Mouse (Mus musculus): ENCODE results near the gene Anapc15. TPM values are rescaled to one million over a fixed set of nuclear protein-coding genes. Genes with fewer than 3 reads are reported as not detected.

Anapc15 gene
- polyA plus RNA-seq, 1 experiment from 2014 or later, result 42.7 TPM

GRCm38 (mm10) chr7:101868241-101869162 is 5.0 kb downstream of the Anapc15 start:
- ATAC-seq (ENCODE audit: low FRiP score, low TSS enrichment) (no peak), DNase-seq (ENCODE audit: low spot score) (no peak)
- 73% methylated on average over 13 of the region's 13 CpGs for WGBS
- Histone ChIP-seq H3K9ac (ENCODE audit: low read length) (no peak overlapping the region), H3K27ac (replicated peaks) (no peak overlapping the region), H3K4me3 (ENCODE audit: low read depth, low read length) (no peak overlapping the region), H3K9me3 (ENCODE audit: control insufficient read depth, low read length) (no peaks in the 10 kb centered on the region), H3K4me2 (replicated peaks; ENCODE audit: low read depth) (no peak overlapping the region), H3K27me3 (ENCODE audit: control insufficient read depth, insufficient read depth, low read length) (no peaks in the 10 kb centered on the region), H3K36me3 (ENCODE audit: control insufficient read depth, insufficient read depth, low read length) (no peaks in the 10 kb centered on the region), H3K4me1 (replicated peaks; ENCODE audit: control insufficient read depth, insufficient read depth) (no peaks in the 10 kb centered on the region)
- TF ChIP-seq EP300 (optimal IDR thresholded peaks at IDR 0.05), result no peak
- no peak for TF ChIP-seq CTCF (IDR thresholded peaks at IDR 0.05; ENCODE audit: low read depth)

GRCm38 (mm10) chr7:101869163-101869500 is 5.6 kb downstream of the Anapc15 start:
- ATAC-seq (ENCODE audit: low FRiP score, low TSS enrichment) (no peak), DNase-seq (ENCODE audit: low spot score) (no peak)
- Histone ChIP-seq H3K27me3 (ENCODE audit: control insufficient read depth, insufficient read depth, low read length) (no peaks in the 10 kb centered on the region), H3K4me1 (replicated peaks; ENCODE audit: control insufficient read depth, insufficient read depth) (no peaks in the 10 kb centered on the region), H3K9me3 (ENCODE audit: control insufficient read depth, low read length) (no peaks in the 10 kb centered on the region), H3K27ac (replicated peaks) (no peak overlapping the region), H3K9ac (ENCODE audit: low read length) (no peak overlapping the region), H3K36me3 (ENCODE audit: control insufficient read depth, insufficient read depth, low read length) (no peaks in the 10 kb centered on the region), H3K4me2 (replicated peaks; ENCODE audit: low read depth) (no peak overlapping the region), H3K4me3 (ENCODE audit: low read depth, low read length) (no peak overlapping the region)
- 74% methylated on average over 7 of the region's 7 CpGs for WGBS
- TF ChIP-seq EP300 (optimal IDR thresholded peaks at IDR 0.05) (no peak), CTCF (IDR thresholded peaks at IDR 0.05; ENCODE audit: low read depth) (no peak)

DNA sequence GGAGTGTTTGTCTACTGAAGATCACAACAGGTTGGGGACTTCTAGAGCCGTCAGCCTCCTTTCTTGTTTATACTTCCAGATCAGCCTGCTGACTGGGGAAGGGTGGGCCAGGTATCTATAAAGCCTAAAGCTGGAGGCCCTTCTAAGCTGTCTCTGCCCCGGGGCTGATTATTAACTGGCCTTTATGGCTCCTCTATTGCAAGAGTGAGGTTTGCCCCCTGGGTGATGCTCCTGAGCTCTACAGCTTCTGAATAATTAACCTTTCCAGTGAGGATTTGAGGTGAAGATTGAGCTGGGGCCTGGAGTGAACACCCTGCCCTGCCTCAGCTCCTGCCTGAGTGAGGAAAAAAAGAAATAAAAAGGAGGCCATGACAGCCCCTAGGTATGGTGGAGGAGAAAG is 7.1 kb downstream of the Anapc15 start, which contains the start of gene Folr1:
Folr1 (minus strand) TSS at position 160 of the 400 bp plus-strand sequence.
- Histone ChIP-seq H3K9me3 (ENCODE audit: control insufficient read depth, low read length) (no peaks in the 10 kb centered on the region), H3K9ac (ENCODE audit: low read length) (no peak within 1 kb of the TSS), H3K4me2 (replicated peaks; ENCODE audit: low read depth) (no peak within 1 kb of the TSS), H3K27ac (replicated peaks) (no peak within 1 kb of the TSS), H3K27me3 (ENCODE audit: control insufficient read depth, insufficient read depth, low read length) (no peaks in the 10 kb centered on the region), H3K4me1 (replicated peaks; ENCODE audit: control insufficient read depth, insufficient read depth) (no peaks in the 10 kb centered on the region), H3K4me3 (ENCODE audit: low read depth, low read length) (no peak within 1 kb of the TSS), H3K36me3 (ENCODE audit: control insufficient read depth, insufficient read depth, low read length) (no peaks in the 10 kb centered on the region)
- DNase-seq (ENCODE audit: low spot score), result no peak
- WGBS, result 54% methylated on average over 2 of the region's 2 CpGs
- no peak for ATAC-seq (ENCODE audit: low FRiP score, low TSS enrichment)
- TF ChIP-seq CTCF (IDR thresholded peaks at IDR 0.05; ENCODE audit: low read depth) (no peak), EP300 (optimal IDR thresholded peaks at IDR 0.05) (no peak)

DNA sequence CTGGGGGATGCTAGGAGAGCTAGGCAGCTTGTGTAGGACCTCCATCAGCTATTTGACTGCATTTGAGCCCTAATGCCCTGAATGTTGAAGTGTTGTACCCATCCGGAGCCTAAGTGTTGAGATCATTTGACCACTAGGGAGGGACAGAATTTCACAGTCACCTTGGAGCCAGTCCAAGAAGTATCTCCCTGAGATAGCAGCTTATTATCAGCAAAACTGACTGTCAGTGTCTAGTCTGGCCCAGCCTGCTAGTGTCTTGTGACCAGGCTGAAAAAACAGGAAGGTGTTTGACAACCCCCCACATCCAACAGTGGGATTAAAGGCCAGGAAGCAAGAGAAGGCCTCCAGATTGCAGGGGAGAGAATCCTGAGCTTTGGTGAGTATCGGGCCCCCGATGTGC is 7.8 kb downstream of the Anapc15 start:
- Histone ChIP-seq H3K9me3 (ENCODE audit: control insufficient read depth, low read length) (no peaks in the 10 kb centered on the region), H3K27me3 (ENCODE audit: control insufficient read depth, insufficient read depth, low read length) (no peaks in the 10 kb centered on the region), H3K4me1 (replicated peaks; ENCODE audit: control insufficient read depth, insufficient read depth) (no peaks in the 10 kb centered on the region), H3K4me2 (replicated peaks; ENCODE audit: low read depth) (no peak overlapping the region), H3K27ac (replicated peaks) (no peak overlapping the region), H3K36me3 (ENCODE audit: control insufficient read depth, insufficient read depth, low read length) (no peaks in the 10 kb centered on the region), H3K4me3 (ENCODE audit: low read depth, low read length) (no peak overlapping the region), H3K9ac (ENCODE audit: low read length) (no peak overlapping the region)
- DNase-seq (ENCODE audit: low spot score) (no peak), ATAC-seq (ENCODE audit: low FRiP score, low TSS enrichment) (no peak)
- WGBS, result 81% methylated on average over 3 of the region's 3 CpGs
- TF ChIP-seq EP300 (optimal IDR thresholded peaks at IDR 0.05) (no peak), CTCF (IDR thresholded peaks at IDR 0.05; ENCODE audit: low read depth) (no peak)

GRCm38 (mm10) chr7:101875978-101876377 is 12.5 kb downstream of the Anapc15 start:
- H3K36me3 ChIP-seq (ENCODE audit: control insufficient read depth, insufficient read depth, low read length), result no peaks in the 10 kb centered on the region

GRCm38 (mm10) chr7:101880855-101881254 is 17.3 kb downstream of the Anapc15 start:
- DNase-seq (ENCODE audit: low spot score) (no peak), ATAC-seq (ENCODE audit: low FRiP score, low TSS enrichment) (no peak)
- no peak overlapping the region for H3K4me3 ChIP-seq (ENCODE audit: low read depth, low read length)
- WGBS, result 69% methylated on average over 4 of the region's 4 CpGs
- no peaks in the 10 kb centered on the region for H3K36me3 ChIP-seq (ENCODE audit: control insufficient read depth, insufficient read depth, low read length)
- no peaks in the 10 kb centered on the region for H3K27me3 ChIP-seq (ENCODE audit: control insufficient read depth, insufficient read depth, low read length)
- no peak overlapping the region for H3K27ac ChIP-seq (replicated peaks)
- no peaks in the 10 kb centered on the region for H3K4me1 ChIP-seq (replicated peaks; ENCODE audit: control insufficient read depth, insufficient read depth)
- no peak overlapping the region for H3K4me2 ChIP-seq (replicated peaks; ENCODE audit: low read depth)
- TF ChIP-seq EP300 (optimal IDR thresholded peaks at IDR 0.05), result no peak
- no peak for TF ChIP-seq CTCF (IDR thresholded peaks at IDR 0.05; ENCODE audit: low read depth)
- H3K9ac ChIP-seq (ENCODE audit: low read length), result no peak overlapping the region
- H3K9me3 ChIP-seq (ENCODE audit: control insufficient read depth, low read length), result no peaks in the 10 kb centered on the region

More at GRCm38 (mm10) chr7:101875978-101876377, 12.5 kb downstream of the Anapc15 start:
- 96% methylated on average over 1 of the region's 1 CpGs for WGBS
- H3K4me2 ChIP-seq (replicated peaks; ENCODE audit: low read depth), result no peak overlapping the region
- no peaks in the 10 kb centered on the region for H3K9me3 ChIP-seq (ENCODE audit: control insufficient read depth, low read length)
- H3K9ac ChIP-seq (ENCODE audit: low read length), result no peak overlapping the region
- H3K4me3 ChIP-seq (ENCODE audit: low read depth, low read length), result no peak overlapping the region
- no peaks in the 10 kb centered on the region for H3K4me1 ChIP-seq (replicated peaks; ENCODE audit: control insufficient read depth, insufficient read depth)
- TF ChIP-seq CTCF (IDR thresholded peaks at IDR 0.05; ENCODE audit: low read depth) (no peak), EP300 (optimal IDR thresholded peaks at IDR 0.05) (no peak)
- ATAC-seq (ENCODE audit: low FRiP score, low TSS enrichment), result no peak
- no peak overlapping the region for H3K27ac ChIP-seq (replicated peaks)
- no peaks in the 10 kb centered on the region for H3K27me3 ChIP-seq (ENCODE audit: control insufficient read depth, insufficient read depth, low read length)
- no peak for DNase-seq (ENCODE audit: low spot score)

All from stomach, postnatal 0 days (tissue).